Mouse (Mus musculus) kidney, adult 11 months (tissue): ENCODE results near the gene Kdm5a.

Experiments used
- DNase-seq: peaks from one replicate; pipeline ENCODE4 v3.0.0; 2022

Gene Kdm5a

GRCm38 (mm10) chr6:120363688-120364522 is at the start of gene Kdm5a, which contains the start of gene Ccdc77:
TSS of gene Kdm5a (plus strand) at chr6:120364124.
TSS of gene Ccdc77 (minus strand) at chr6:120364374.
- peak; percentile 94 for DNase-seq

- no peak for DNase-seq
Measured at GRCm38 (mm10) chr6:120318303-120318940, 45.5 kb upstream of the Kdm5a start.

- DNase-seq, result no peak
Measured at GRCm38 (mm10) chr6:120319129-120319528, 44.8 kb upstream of the Kdm5a start.

- DNase-seq, result no peak
Measured at GRCm38 (mm10) chr6:120320369-120320768, 43.6 kb upstream of the Kdm5a start.

- peak; percentile 10 for DNase-seq
Measured at GRCm38 (mm10) chr6:120324295-120324927, 39.5 kb upstream of the Kdm5a start.

- DNase-seq, result no peak
Measured at GRCm38 (mm10) chr6:120332351-120332750, 31.6 kb upstream of the Kdm5a start.

GRCm38 (mm10) chr6:120343992-120344391 is 19.9 kb upstream of the Kdm5a start:
- no peak for DNase-seq

- no peak for DNase-seq
Measured at GRCm38 (mm10) chr6:120349018-120349417, 14.9 kb upstream of the Kdm5a start.

GRCm38 (mm10) chr6:120356478-120356877 is 7.4 kb upstream of the Kdm5a start:
- DNase-seq, result no peak

- peak; percentile 88 for DNase-seq
Measured at GRCm38 (mm10) chr6:120356951-120357945, 6.7 kb upstream of the Kdm5a start.

- no peak for DNase-seq
Measured at GRCm38 (mm10) chr6:120362124-120362523, 1.8 kb upstream of the Kdm5a start.

GRCm38 (mm10) chr6:120362774-120363687 is 893 bp upstream of the Kdm5a start:
- peak; percentile 17 for DNase-seq

- no peak for DNase-seq
Measured at GRCm38 (mm10) chr6:120364523-120364905, 590 bp downstream of the Kdm5a start.

GRCm38 (mm10) chr6:120365051-120365450 is 1.1 kb downstream of the Kdm5a start:
- no peak for DNase-seq

GRCm38 (mm10) chr6:120376736-120377135 is 12.8 kb downstream of the Kdm5a start:
- no peak for DNase-seq

GRCm38 (mm10) chr6:120390054-120390453 is 26.1 kb downstream of the Kdm5a start:
- DNase-seq, result no peak

- no peak for DNase-seq
Measured at GRCm38 (mm10) chr6:120392811-120393210, 28.9 kb downstream of the Kdm5a start.

GRCm38 (mm10) chr6:120395622-120396345 is 31.9 kb downstream of the Kdm5a start:
- no peak for DNase-seq

- DNase-seq, result no peak
Measured at GRCm38 (mm10) chr6:120403936-120404335, 40.0 kb downstream of the Kdm5a start.

GRCm38 (mm10) chr6:120438161-120438560 is 74.2 kb downstream of the Kdm5a start:
- DNase-seq, result no peak
